Mouse (Mus musculus): ENCODE measurements around the gene Mindy4b-ps. TPM values are rescaled to one million over a fixed set of nuclear protein-coding genes. Genes with fewer than 3 reads are reported as not detected.

Mindy4b-ps gene
- polyA plus RNA-seq, 2 experiments = 0.04 TPM; not detected in 1

DNA sequence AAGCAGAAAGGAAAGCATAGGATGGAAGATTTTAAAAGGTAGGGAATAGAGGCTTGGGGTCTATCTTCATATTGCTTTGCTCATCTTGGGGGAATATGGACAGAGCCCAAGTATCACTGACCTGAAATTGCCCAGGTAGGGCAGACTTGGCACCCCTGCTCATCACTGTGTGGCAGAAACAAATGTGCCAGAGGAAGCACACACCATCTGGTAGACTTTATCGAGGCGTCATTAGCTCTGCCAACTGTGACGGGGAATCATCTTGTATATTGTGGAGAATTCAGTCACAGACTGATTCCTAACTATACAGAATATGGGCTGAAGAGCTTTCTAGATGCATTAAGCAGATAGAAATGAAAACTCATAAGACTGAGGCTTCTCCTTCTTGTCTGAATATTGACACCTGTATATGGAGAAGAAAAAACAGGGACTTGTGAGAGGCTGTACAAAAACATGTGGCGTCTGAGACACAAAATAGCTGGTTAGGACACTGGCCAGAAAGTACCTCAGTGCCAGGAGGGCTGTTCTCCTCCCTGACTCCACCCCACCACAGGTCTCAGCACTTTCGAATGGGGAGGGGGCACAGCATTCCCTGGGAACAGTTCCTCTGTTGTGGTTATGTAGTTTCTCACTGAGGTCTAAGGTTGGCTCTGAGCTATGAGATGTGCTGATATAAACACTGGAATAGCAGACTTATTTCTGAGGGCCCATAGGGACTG is 11.5 kb upstream of the Mindy4b-ps start:
- H3K27ac ChIP-seq (replicated peaks; ENCODE audit: low read depth, low read length) = no peak overlapping the region
- ATAC-seq (ENCODE audit: low FRiP score, low read depth) (no peak), DNase-seq (ENCODE audit: low spot score) (no peak)
- no peaks in the 10 kb centered on the region for H3K36me3 ChIP-seq (ENCODE audit: control insufficient read depth, insufficient read depth, low read length)
- H3K4me1 ChIP-seq (ENCODE audit: control insufficient read depth, insufficient read depth, low read length) = no peaks in the 10 kb centered on the region
- no peak overlapping the region for H3K9ac ChIP-seq (ENCODE audit: low read depth, low read length, severe bottlenecking)
- no peak overlapping the region for H3K4me3 ChIP-seq (replicated peaks; ENCODE audit: low read length)
- TF ChIP-seq POLR2A (IDR thresholded peaks at IDR 0.05; ENCODE audit: borderline replicate concordance, extremely low read depth, insufficient read depth, insufficient read length) = no peak
- H3K4me2 ChIP-seq (replicated peaks; ENCODE audit: low read depth, low read length, severe bottlenecking) = no peak overlapping the region
- 84% methylated on average over 5 of the region's 5 CpGs for WGBS
- no peaks in the 10 kb centered on the region for H3K9me3 ChIP-seq (ENCODE audit: control insufficient read depth, low read length)
- no peaks in the 10 kb centered on the region for H3K27me3 ChIP-seq (ENCODE audit: control insufficient read depth, insufficient read depth, low read length)

DNA sequence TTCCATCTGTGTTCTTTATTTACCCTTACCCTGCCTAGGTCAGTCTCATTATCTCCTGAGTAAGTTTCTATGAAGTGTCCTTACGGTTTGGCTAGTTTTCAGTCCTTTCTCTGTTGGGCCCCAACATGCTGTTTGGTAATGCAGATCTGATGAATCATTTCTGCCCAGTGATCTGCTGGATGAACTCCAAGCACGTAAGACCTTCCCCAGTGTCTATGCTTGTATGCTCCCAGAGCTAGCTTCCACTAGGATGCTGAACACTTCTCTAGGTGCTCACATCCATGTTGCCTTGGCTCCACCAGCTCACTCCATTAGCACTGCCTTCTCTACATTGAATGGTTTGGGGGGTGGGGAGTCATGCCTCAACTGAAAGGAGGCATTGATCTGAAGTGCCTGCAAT is 10.8 kb upstream of the Mindy4b-ps start:
- WGBS = 83% methylated on average over 2 of the region's 2 CpGs
- TF ChIP-seq POLR2A (IDR thresholded peaks at IDR 0.05; ENCODE audit: borderline replicate concordance, extremely low read depth, insufficient read depth, insufficient read length) = no peak
- Histone ChIP-seq H3K27me3 (ENCODE audit: control insufficient read depth, insufficient read depth, low read length) (no peaks in the 10 kb centered on the region), H3K36me3 (ENCODE audit: control insufficient read depth, insufficient read depth, low read length) (no peaks in the 10 kb centered on the region), H3K9ac (ENCODE audit: low read depth, low read length, severe bottlenecking) (no peak overlapping the region), H3K4me2 (replicated peaks; ENCODE audit: low read depth, low read length, severe bottlenecking) (no peak overlapping the region), H3K4me1 (ENCODE audit: control insufficient read depth, insufficient read depth, low read length) (no peaks in the 10 kb centered on the region), H3K27ac (replicated peaks; ENCODE audit: low read depth, low read length) (no peak overlapping the region), H3K9me3 (ENCODE audit: control insufficient read depth, low read length) (no peaks in the 10 kb centered on the region), H3K4me3 (replicated peaks; ENCODE audit: low read length) (no peak overlapping the region)
- DNase-seq (ENCODE audit: low spot score) (no peak), ATAC-seq (ENCODE audit: low FRiP score, low read depth) (no peak)

DNA sequence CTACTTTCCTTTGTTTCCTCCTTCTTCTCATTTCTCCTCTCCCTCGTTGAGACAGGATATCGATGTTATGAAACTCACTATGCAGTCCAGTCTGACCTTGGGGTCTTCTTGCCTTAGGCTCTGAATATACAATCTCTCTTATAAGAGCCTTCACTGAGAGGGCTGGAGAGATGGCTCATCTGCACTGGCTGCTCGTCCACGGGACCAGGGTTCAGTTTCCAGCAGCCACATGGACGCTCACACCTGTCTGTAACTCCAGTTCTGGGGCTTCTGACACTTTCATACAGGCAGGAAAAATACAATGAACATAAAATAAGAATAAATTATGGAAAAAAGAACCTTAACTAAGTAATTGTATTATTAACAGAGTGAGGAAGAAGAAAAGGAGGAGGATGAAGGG is 9.5 kb upstream of the Mindy4b-ps start:
- no peak overlapping the region for H3K4me3 ChIP-seq (replicated peaks; ENCODE audit: low read length)
- no peaks in the 10 kb centered on the region for H3K27me3 ChIP-seq (ENCODE audit: control insufficient read depth, insufficient read depth, low read length)
- WGBS = 81% methylated on average over 5 of the region's 5 CpGs
- ATAC-seq (ENCODE audit: low FRiP score, low read depth) (no peak), DNase-seq (ENCODE audit: low spot score) (no peak)
- no peaks in the 10 kb centered on the region for H3K9me3 ChIP-seq (ENCODE audit: control insufficient read depth, low read length)
- no peak overlapping the region for H3K9ac ChIP-seq (ENCODE audit: low read depth, low read length, severe bottlenecking)
- H3K4me1 ChIP-seq (ENCODE audit: control insufficient read depth, insufficient read depth, low read length) = no peaks in the 10 kb centered on the region
- no peak for TF ChIP-seq POLR2A (IDR thresholded peaks at IDR 0.05; ENCODE audit: borderline replicate concordance, extremely low read depth, insufficient read depth, insufficient read length)
- no peaks in the 10 kb centered on the region for H3K36me3 ChIP-seq (ENCODE audit: control insufficient read depth, insufficient read depth, low read length)
- no peak overlapping the region for H3K27ac ChIP-seq (replicated peaks; ENCODE audit: low read depth, low read length)
- no peak overlapping the region for H3K4me2 ChIP-seq (replicated peaks; ENCODE audit: low read depth, low read length, severe bottlenecking)

DNA sequence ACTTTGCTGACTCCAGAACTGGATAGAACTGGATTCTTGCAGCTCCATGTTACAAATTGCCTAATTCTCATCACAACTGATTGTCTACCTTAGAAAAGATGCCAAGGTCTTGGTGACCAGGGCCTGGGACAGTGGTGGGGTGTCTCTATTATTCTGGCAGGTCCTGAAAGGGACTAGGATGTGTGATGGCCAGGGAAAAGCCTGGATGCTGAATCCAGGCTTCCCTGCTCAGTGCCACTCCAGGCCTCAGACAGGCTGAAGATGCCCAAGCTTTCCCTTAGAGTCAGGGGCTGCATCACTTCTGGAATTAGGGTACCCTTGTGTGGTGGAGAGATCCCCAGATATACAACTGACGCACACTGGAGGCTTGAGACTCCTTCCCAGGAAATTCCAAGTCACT is 7.8 kb upstream of the Mindy4b-ps start:
- H3K4me1 ChIP-seq (ENCODE audit: control insufficient read depth, insufficient read depth, low read length) = no peaks in the 10 kb centered on the region
- H3K9me3 ChIP-seq (ENCODE audit: control insufficient read depth, low read length) = no peaks in the 10 kb centered on the region
- no peaks in the 10 kb centered on the region for H3K27me3 ChIP-seq (ENCODE audit: control insufficient read depth, insufficient read depth, low read length)
- no peaks in the 10 kb centered on the region for H3K36me3 ChIP-seq (ENCODE audit: control insufficient read depth, insufficient read depth, low read length)
- ATAC-seq (ENCODE audit: low FRiP score, low read depth) (no peak), DNase-seq (ENCODE audit: low spot score) (no peak)
- 95% methylated on average over 1 of the region's 1 CpGs for WGBS
- TF ChIP-seq POLR2A (IDR thresholded peaks at IDR 0.05; ENCODE audit: borderline replicate concordance, extremely low read depth, insufficient read depth, insufficient read length) = no peak
- no peak overlapping the region for H3K27ac ChIP-seq (replicated peaks; ENCODE audit: low read depth, low read length)
- no peak overlapping the region for H3K9ac ChIP-seq (ENCODE audit: low read depth, low read length, severe bottlenecking)
- no peak overlapping the region for H3K4me2 ChIP-seq (replicated peaks; ENCODE audit: low read depth, low read length, severe bottlenecking)
- H3K4me3 ChIP-seq (replicated peaks; ENCODE audit: low read length) = no peak overlapping the region

DNA sequence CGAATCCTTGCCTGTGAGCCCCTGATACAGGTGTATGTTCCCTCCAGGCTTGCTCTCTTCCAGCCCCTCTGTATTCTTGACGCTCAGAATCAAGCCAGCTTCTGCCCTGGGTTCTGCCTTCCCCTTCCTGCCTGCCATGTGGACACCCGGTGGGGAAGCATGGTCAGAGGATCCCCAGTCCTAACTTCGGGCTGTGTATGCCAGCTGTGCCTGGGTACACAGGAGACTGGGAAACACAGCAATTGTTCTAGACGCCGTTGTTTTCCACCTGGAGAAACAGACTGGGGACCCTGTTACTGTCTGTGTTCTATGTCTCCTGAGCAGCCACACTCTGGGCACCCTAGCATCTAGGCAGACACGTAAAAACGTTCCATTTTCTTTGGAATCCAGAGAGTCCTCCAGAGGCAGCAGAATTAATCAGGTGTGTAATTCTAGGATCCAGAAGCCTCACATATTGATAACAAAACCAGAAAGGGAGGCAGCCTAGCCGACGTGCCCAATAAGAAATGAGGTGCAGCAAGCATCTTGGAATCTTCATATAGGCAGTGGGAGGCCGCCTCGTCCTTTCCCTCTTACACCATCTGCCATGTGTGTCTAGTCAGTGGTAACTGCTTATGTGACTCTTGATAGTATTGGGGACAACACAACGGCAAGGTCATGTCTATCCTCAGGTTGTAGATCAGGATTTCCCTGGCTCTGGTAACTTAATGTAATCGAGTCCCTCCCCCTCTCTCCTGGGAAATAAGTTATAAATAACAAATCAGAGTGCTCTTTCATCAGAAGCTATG is 6.4 kb upstream of the Mindy4b-ps start:
- H3K4me3 ChIP-seq (replicated peaks; ENCODE audit: low read length) = no peak overlapping the region
- no peaks in the 10 kb centered on the region for H3K9me3 ChIP-seq (ENCODE audit: control insufficient read depth, low read length)
- WGBS = 84% methylated on average over 14 of the region's 14 CpGs
- no peak for ATAC-seq (ENCODE audit: low FRiP score, low read depth)
- no peak overlapping the region for H3K4me2 ChIP-seq (replicated peaks; ENCODE audit: low read depth, low read length, severe bottlenecking)
- no peak for TF ChIP-seq POLR2A (IDR thresholded peaks at IDR 0.05; ENCODE audit: borderline replicate concordance, extremely low read depth, insufficient read depth, insufficient read length)
- no peaks in the 10 kb centered on the region for H3K27me3 ChIP-seq (ENCODE audit: control insufficient read depth, insufficient read depth, low read length)
- DNase-seq (ENCODE audit: low spot score) = no peak
- H3K27ac ChIP-seq (replicated peaks; ENCODE audit: low read depth, low read length) = no peak overlapping the region
- no peaks in the 10 kb centered on the region for H3K36me3 ChIP-seq (ENCODE audit: control insufficient read depth, insufficient read depth, low read length)
- H3K9ac ChIP-seq (ENCODE audit: low read depth, low read length, severe bottlenecking) = no peak overlapping the region
- no peaks in the 10 kb centered on the region for H3K4me1 ChIP-seq (ENCODE audit: control insufficient read depth, insufficient read depth, low read length)
